9 mouse cellular contexts compared by ENCODE assay signal in the genomic region with DNA sequence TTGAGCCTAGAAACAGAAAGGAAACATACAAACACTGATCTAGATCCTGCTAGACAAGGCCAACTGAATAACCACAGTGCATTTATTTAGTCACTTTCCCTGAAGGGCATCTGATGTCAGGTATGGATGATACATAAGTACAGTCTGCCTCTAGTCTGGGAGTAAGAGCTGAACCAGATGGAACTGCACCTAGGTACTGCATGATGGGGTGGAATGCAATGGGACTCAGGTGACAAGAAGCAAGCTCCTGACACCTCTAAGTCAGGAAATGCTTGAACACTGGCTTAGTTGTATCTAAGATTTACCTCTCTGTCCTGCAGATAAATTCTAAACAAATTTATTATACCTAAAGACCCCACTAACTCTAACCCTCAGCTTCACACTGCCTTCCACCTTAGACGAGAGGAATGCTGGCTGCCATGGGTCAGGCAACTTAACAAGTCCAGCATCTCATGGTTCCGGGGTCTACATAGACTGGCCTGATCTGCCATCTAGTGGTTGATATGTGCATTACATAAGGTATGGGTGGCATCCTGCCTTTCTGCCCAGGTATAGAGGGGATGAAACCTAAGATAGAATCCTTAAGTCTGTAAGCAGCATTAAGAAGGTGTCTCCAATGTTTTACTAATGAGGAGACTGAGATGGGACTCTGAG. TPM values are rescaled to one million over a fixed set of nuclear protein-coding genes. Genes with fewer than 3 reads are reported as not detected.
A peak's percentile ranks its signal among the peaks of the same experiment; 100 is the strongest.
DNase-seq lines count a peak whose midpoint lies in the region; ATAC-seq and TF ChIP-seq lines count a peak whose summit lies in the region.
"Had no signal": no experiment of that assay in that cellular context is flagged by ENCODE, and none has a peak within 500 bp of the region (broad histone marks: within the 10 kb centered on the region; RNA-seq: fewer than 3 reads in every experiment).

No protein-coding gene starts in this region.

- no peaks in the 10 kb centered on the region for H3K27me3 ChIP-seq in cerebellum, adult 2 months (ENCODE audit: control insufficient read depth, insufficient read depth, low read length)
- H3K27me3 ChIP-seq in forebrain, postnatal 0 days (ENCODE audit: insufficient read depth, low read length), result no peaks in the 10 kb centered on the region
- no peaks in the 10 kb centered on the region for H3K27me3 ChIP-seq in intestine, embryonic 14.5 days (replicated peaks; ENCODE audit: control insufficient read depth, insufficient read depth, low read length)
- no peaks in the 10 kb centered on the region for H3K27me3 ChIP-seq in limb, embryonic 10.5 days (ENCODE audit: low read depth, poor library complexity, severe bottlenecking)
- no peaks in the 10 kb centered on the region; the same call in 1 of the 2 replicates for H3K27me3 ChIP-seq in midbrain, embryonic 16.5 days (ENCODE audit: control insufficient read depth, insufficient read depth, low read depth, low read length)
- H3K27me3 ChIP-seq in stomach, embryonic 16.5 days (ENCODE audit: control insufficient read depth, insufficient read depth, low read length), result no peaks in the 10 kb centered on the region

- no peak for TF ChIP-seq POLR2A in cerebellum, adult 2 months (IDR thresholded peaks at IDR 0.05; ENCODE audit: borderline replicate concordance, insufficient read depth, low read length)

- peak; percentile 57 for ATAC-seq in forebrain, postnatal 0 days
- ATAC-seq in intestine, embryonic 14.5 days (replicated peaks; ENCODE audit: low FRiP score, low TSS enrichment, low read depth), result peak; percentile 53; the same call in 1 of the 2 replicates
- ATAC-seq in midbrain, embryonic 16.5 days, result peak; percentile 36; the same call in 1 of the 2 replicates
- peak; percentile 33; the same call in 1 of the 2 replicates for ATAC-seq in stomach, embryonic 16.5 days (ENCODE audit: insufficient read depth, low FRiP score)

- H3K9me3 ChIP-seq in forebrain, postnatal 0 days (ENCODE audit: low read length), result no peaks in the 10 kb centered on the region
- H3K9me3 ChIP-seq in intestine, embryonic 14.5 days (ENCODE audit: control insufficient read depth, low read length), result no peaks in the 10 kb centered on the region
- H3K9me3 ChIP-seq in limb, embryonic 10.5 days (replicated peaks), result no peaks in the 10 kb centered on the region
- no peaks in the 10 kb centered on the region for H3K9me3 ChIP-seq in midbrain, embryonic 16.5 days (replicated peaks; ENCODE audit: control insufficient read depth, low read length, poor library complexity, severe bottlenecking)
- no peaks in the 10 kb centered on the region for H3K9me3 ChIP-seq in stomach, embryonic 16.5 days (replicated peaks; ENCODE audit: control insufficient read depth, low read length)
- H3K9me3 ChIP-seq: megakaryocyte, embryonic 14.5 days had no signal

- no peak overlapping the region for H3K4me2 ChIP-seq in forebrain, postnatal 0 days (ENCODE audit: low read depth)
- H3K4me2 ChIP-seq in intestine, embryonic 14.5 days (ENCODE audit: low read length), result no peak overlapping the region
- H3K4me2 ChIP-seq in midbrain, embryonic 16.5 days (ENCODE audit: low read length), result no peak overlapping the region
- H3K4me2 ChIP-seq in stomach, embryonic 16.5 days (ENCODE audit: low read depth, low read length), result no peak overlapping the region

- WGBS in cerebellum, adult 2 months, result 4% methylated on average over 2 of the region's 2 CpGs
- WGBS in forebrain, postnatal 0 days, result 0% methylated on average over 2 of the region's 2 CpGs
- 2% methylated on average over 2 of the region's 2 CpGs for WGBS in intestine, embryonic 14.5 days
- 2% methylated on average over 2 of the region's 2 CpGs for WGBS in limb, embryonic 10.5 days
- 0% methylated on average over 2 of the region's 2 CpGs for WGBS in midbrain, embryonic 16.5 days
- WGBS in stomach, embryonic 16.5 days, result 1% methylated on average over 2 of the region's 2 CpGs

- no peaks in the 10 kb centered on the region for H3K36me3 ChIP-seq in forebrain, postnatal 0 days (ENCODE audit: insufficient read depth)
- H3K36me3 ChIP-seq in intestine, embryonic 14.5 days (ENCODE audit: control insufficient read depth, insufficient read depth, low read length), result no peaks in the 10 kb centered on the region
- no peaks in the 10 kb centered on the region for H3K36me3 ChIP-seq in limb, embryonic 10.5 days
- no peaks in the 10 kb centered on the region for H3K36me3 ChIP-seq in midbrain, embryonic 16.5 days (ENCODE audit: control insufficient read depth, insufficient read depth, low read length)
- no peaks in the 10 kb centered on the region for H3K36me3 ChIP-seq in stomach, embryonic 16.5 days (ENCODE audit: control insufficient read depth, insufficient read depth, low read length)

- H3K4me1 ChIP-seq in cerebellum, adult 2 months (ENCODE audit: control insufficient read depth, insufficient read depth, low read length), result no peaks in the 10 kb centered on the region
- H3K4me1 ChIP-seq in forebrain, postnatal 0 days (ENCODE audit: insufficient read depth), result no peaks in the 10 kb centered on the region
- H3K4me1 ChIP-seq in intestine, embryonic 14.5 days (replicated peaks; ENCODE audit: control insufficient read depth, insufficient read depth, low read length), result no peaks in the 10 kb centered on the region
- H3K4me1 ChIP-seq in limb, embryonic 10.5 days, result peaks cover 45% of the 10 kb centered on the region
- H3K4me1 ChIP-seq in midbrain, embryonic 16.5 days (ENCODE audit: control insufficient read depth, insufficient read depth, low read length), result peaks cover 3% of the 10 kb centered on the region
- H3K4me1 ChIP-seq in stomach, embryonic 16.5 days (ENCODE audit: control insufficient read depth, insufficient read depth, low read length), result no peaks in the 10 kb centered on the region

- TF ChIP-seq CTCF in cerebellum, adult 2 months (IDR thresholded peaks at IDR 0.05; ENCODE audit: borderline replicate concordance, insufficient read depth, low read depth, low read length), result peak; percentile 90
- peak; percentile 97 for TF ChIP-seq CTCF in forebrain, postnatal 0 days (IDR thresholded peaks at IDR 0.05; ENCODE audit: low read depth)

- no peak overlapping the region for H3K9ac ChIP-seq in forebrain, postnatal 0 days
- no peak overlapping the region for H3K9ac ChIP-seq in intestine, embryonic 14.5 days (ENCODE audit: low read length)
- no peak overlapping the region for H3K9ac ChIP-seq in midbrain, embryonic 16.5 days (ENCODE audit: low read depth, low read length)
- H3K9ac ChIP-seq in stomach, embryonic 16.5 days (ENCODE audit: low read length), result no peak overlapping the region

- DNase-seq in urinary bladder, adult 18-20 months (ENCODE audit: low spot score in 2 of 2), result peak; percentile 17 to 51
- no peak for DNase-seq in urinary bladder, adult 2 months (ENCODE audit: low spot score)
- DNase-seq in cerebellum, adult 2 months, result peak; percentile 52 to 61
- peak; percentile 86 for DNase-seq in forebrain, postnatal 0 days
- peak; percentile 67 for DNase-seq in intestine, embryonic 14.5 days (ENCODE audit: low spot score)
- DNase-seq in limb, embryonic 10.5 days (ENCODE audit: low spot score), result peak; percentile 54

- H3K27ac ChIP-seq in cerebellum, adult 2 months (ENCODE audit: insufficient read depth, low read length), result no peak overlapping the region
- no peak overlapping the region for H3K27ac ChIP-seq in forebrain, postnatal 0 days (ENCODE audit: low read depth, low read length)
- H3K27ac ChIP-seq in intestine, embryonic 14.5 days (ENCODE audit: low read depth), result no peak overlapping the region
- no peak overlapping the region for H3K27ac ChIP-seq in limb, embryonic 10.5 days
- H3K27ac ChIP-seq in midbrain, embryonic 16.5 days (ENCODE audit: low read length), result no peak overlapping the region
- no peak overlapping the region for H3K27ac ChIP-seq in stomach, embryonic 16.5 days (ENCODE audit: low read length)

- no peak overlapping the region for H3K4me3 ChIP-seq in cerebellum, adult 2 months (replicated peaks; ENCODE audit: insufficient read depth, low read depth, low read length)
- no peak overlapping the region for H3K4me3 ChIP-seq in forebrain, postnatal 0 days (ENCODE audit: low read depth, low read length)
- H3K4me3 ChIP-seq in intestine, embryonic 14.5 days (ENCODE audit: low read depth, low read length), result no peak overlapping the region
- H3K4me3 ChIP-seq in limb, embryonic 10.5 days, result no peak overlapping the region
- H3K4me3 ChIP-seq in midbrain, embryonic 16.5 days (ENCODE audit: low read depth, low read length), result no peak overlapping the region
- H3K4me3 ChIP-seq in stomach, embryonic 16.5 days (replicated peaks; ENCODE audit: low read length), result no peak overlapping the region
- H3K4me3 ChIP-seq: megakaryocyte, embryonic 14.5 days had no signal

RNA-seq across cellular contexts. Expression of a gene that starts 35.7 kb away (rescaled TPM):
- 6.3 and 8.2 TPM in 2 replicates for polyA plus RNA-seq in urinary bladder, adult 2 months (2012; rRNA removed)
- 8.4 and 9.0 TPM in 2 replicates for polyA plus RNA-seq in cerebellum, adult 2 months (2012; rRNA removed)
- 15.7 and 17.2 TPM in 2 replicates for total RNA-seq in forebrain, postnatal 0 days (2014; rRNA removed)
- 14.8 and 18.2 TPM in 2 replicates for polyA plus RNA-seq in forebrain, postnatal 0 days (2015; fragmentation: Nextera tagmentation; extraction: Ambion mirVana)
- 23.5 and 23.6 TPM in 2 replicates for polyA plus RNA-seq in intestine, embryonic 14.5 days (2014; fragmentation: Nextera tagmentation; extraction: Ambion mirVana)
- polyA plus RNA-seq in limb, embryonic 10.5 days (2016; fragmentation: Nextera tagmentation; extraction: Ambion mirVana), result 23.7 and 23.8 TPM in 2 replicates
- polyA plus RNA-seq in midbrain, embryonic 16.5 days (2015; fragmentation: Nextera tagmentation; extraction: Ambion mirVana), result 16.1 and 16.8 TPM in 2 replicates
- polyA plus RNA-seq in stomach, embryonic 16.5 days (2015; fragmentation: Nextera tagmentation; extraction: Ambion mirVana), result 22.9 and 23.7 TPM in 2 replicates
